Mouse (Mus musculus) liver, embryonic 16.5 days (tissue): ENCODE measurements around the gene Pnn. TPM values are rescaled to one million over a fixed set of nuclear protein-coding genes. Genes with fewer than 3 reads are reported as not detected.
"Not testable (repeated sequence)": the region's sequence is repeated elsewhere in the genome, so short reads cannot be mapped to it uniquely, and the experiment has no call there.

ENCODE experiments used
- ATAC-seq: fragments of 200-750 bp; cut with Nextera tagmentation; 2 replicates; pipeline ENCODE4 v1.8.0; 2017; ENCODE audit warnings: low read depth, mild to moderate bottlenecking, moderate number of reproducible peaks, moderate library complexity
- H3K27ac ChIP-seq: fragments of 300-500 bp; sonication (generic); 2 replicates; pipeline ENCODE4 v1.5.1; 2014; ENCODE audit warnings: mild to moderate bottlenecking, low read length
- H3K27me3 ChIP-seq: fragments of 300-500 bp; sonication (generic); 2 replicates; pipeline ENCODE4 v1.6.1; 2014; ENCODE audit warnings: low read depth, low read length, mixed read lengths; ENCODE audit not compliant: control insufficient read depth, insufficient read depth
- H3K36me3 ChIP-seq: fragments of 300-500 bp; sonication (generic); 2 replicates; pipeline ENCODE4 v1.6.1; 2014; ENCODE audit warnings: mild to moderate bottlenecking; ENCODE audit not compliant: control insufficient read depth, insufficient read depth
- H3K4me1 ChIP-seq: fragments of 300-500 bp; sonication (generic); 2 replicates; pipeline ENCODE4 v1.6.1; 2014; ENCODE audit warnings: low read depth, low read length, mixed read lengths; ENCODE audit not compliant: control insufficient read depth
- H3K4me2 ChIP-seq: fragments of 300-500 bp; sonication (generic); 2 replicates; pipeline ENCODE4 v1.6.1; 2014; ENCODE audit warnings: low read depth, low read length, mixed read lengths
- H3K4me3 ChIP-seq: fragments of 300-500 bp; sonication (generic); 2 replicates; pipeline ENCODE4 v1.5.1; 2014; ENCODE audit warnings: low read depth, mild to moderate bottlenecking, low read length
- H3K9ac ChIP-seq: fragments of 300-500 bp; sonication (generic); 2 replicates; pipeline ENCODE4 v1.6.1; 2014; ENCODE audit warnings: low read depth, low read length
- H3K9me3 ChIP-seq: fragments of 300-500 bp; sonication (generic); replicated peaks from 2 replicates; pipeline ENCODE4 v1.6.1; 2016; ENCODE audit warnings: low read length; ENCODE audit not compliant: control insufficient read depth
- WGBS: fragments of 180-500 bp; shearing (Covaris S2); extraction: QIAGEN DNeasy Blood & Tissue Kit; methylation state at CpG from one replicate; pipeline ENCODE4 v1.1.7; 2014; ENCODE audit not compliant: insufficient replicate concordance; 5-methylcytosine and 5-hydroxymethylcytosine counted together
- polyA plus RNA-seq: library from polyadenylated mRNA; unstranded; fragments of >200 nt; fragmentation: Nextera tagmentation; extraction: Ambion mirVana; gene quantifications from 2 replicates; pipeline ENCODE4 v1.2.1, GENCODE M21; 2015

Gene Pnn
- polyA plus RNA-seq, 1 experiment from 2014 or later, result 25.1 TPM

- Histone ChIP-seq H3K36me3 (peaks cover 5% of the 10 kb centered on the region; the same call in 1 of the 2 replicates), H3K4me1 (peaks cover 18% of the 10 kb centered on the region)
- no peak for ATAC-seq
Observed at GRCm38 (mm10) chr12:59052470-59052869, 14.2 kb upstream of the Pnn start.

GRCm38 (mm10) chr12:59053166-59053565 lies 13.5 kb upstream of the Pnn start:
- no peaks in the 10 kb centered on the region for H3K9me3 ChIP-seq
- peak; percentile 74 for ATAC-seq
- WGBS, result 32% methylated on average over 5 of the region's 5 CpGs
- H3K9ac ChIP-seq, result no peak overlapping the region
- H3K27me3 ChIP-seq, result no peaks in the 10 kb centered on the region
- H3K4me1 ChIP-seq, result peaks cover 18% of the 10 kb centered on the region
- H3K36me3 ChIP-seq, result peaks cover 5% of the 10 kb centered on the region; the same call in 1 of the 2 replicates
- H3K27ac ChIP-seq, result no peak overlapping the region
- H3K4me3 ChIP-seq, result no peak overlapping the region
- no peak overlapping the region for H3K4me2 ChIP-seq

More at GRCm38 (mm10) chr12:59052470-59052869, 14.2 kb upstream of the Pnn start:
- no peaks in the 10 kb centered on the region for H3K9me3 ChIP-seq
- H3K27me3 ChIP-seq, result no peaks in the 10 kb centered on the region
- H3K27ac ChIP-seq, result no peak overlapping the region
- no peak overlapping the region for H3K4me3 ChIP-seq
- no peak overlapping the region for H3K9ac ChIP-seq
- 38% methylated on average over 3 of the region's 3 CpGs for WGBS
- no peak overlapping the region for H3K4me2 ChIP-seq

- Histone ChIP-seq H3K27me3 (no peaks in the 10 kb centered on the region), H3K4me2 (no peak overlapping the region), H3K27ac (no peak overlapping the region), H3K9me3 (no peaks in the 10 kb centered on the region), H3K36me3 (peaks cover 5% of the 10 kb centered on the region; the same call in 1 of the 2 replicates), H3K9ac (no peak overlapping the region), H3K4me1 (peaks cover 18% of the 10 kb centered on the region), H3K4me3 (no peak overlapping the region)
- ATAC-seq, result no peak
Observed at GRCm38 (mm10) chr12:59053976-59054375, 12.7 kb upstream of the Pnn start.

GRCm38 (mm10) chr12:59055196-59055850 lies 11.4 kb upstream of the Pnn start:
- H3K4me1 ChIP-seq, result peaks cover 28% of the 10 kb centered on the region
- ATAC-seq, result no peak
- no peaks in the 10 kb centered on the region; the same call in 1 of the 2 replicates for H3K36me3 ChIP-seq
- no peaks in the 10 kb centered on the region for H3K27me3 ChIP-seq
- no peak overlapping the region for H3K9ac ChIP-seq
- H3K4me3 ChIP-seq, result no peak overlapping the region
- 57% methylated on average over 4 of the region's 4 CpGs for WGBS
- H3K9me3 ChIP-seq, result no peaks in the 10 kb centered on the region
- no peak overlapping the region for H3K27ac ChIP-seq
- H3K4me2 ChIP-seq, result no peak overlapping the region

- H3K27me3 ChIP-seq, result no peaks in the 10 kb centered on the region
- no peak overlapping the region for H3K4me3 ChIP-seq
- H3K36me3 ChIP-seq, result no peaks in the 10 kb centered on the region; the same call in 1 of the 2 replicates
- WGBS, result 89% methylated on average over 11 of the region's 11 CpGs
- H3K4me1 ChIP-seq, result peaks cover 30% of the 10 kb centered on the region
- ATAC-seq, result no peak
- no peak overlapping the region for H3K27ac ChIP-seq
- no peak overlapping the region for H3K9ac ChIP-seq
- H3K4me2 ChIP-seq, result no peak overlapping the region
- no peaks in the 10 kb centered on the region for H3K9me3 ChIP-seq
Observed at GRCm38 (mm10) chr12:59056222-59056621, 10.5 kb upstream of the Pnn start.

GRCm38 (mm10) chr12:59058242-59058641 lies 8.4 kb upstream of the Pnn start:
- not testable (repeated sequence) for H3K27ac ChIP-seq, H3K36me3 ChIP-seq, H3K27me3 ChIP-seq, H3K4me2 ChIP-seq, H3K9me3 ChIP-seq, H3K9ac ChIP-seq, H3K4me3 ChIP-seq, ATAC-seq
- 71% methylated on average over 5 of the region's 5 CpGs for WGBS
- peaks cover 27% of the 10 kb centered on the region for H3K4me1 ChIP-seq

- Histone ChIP-seq H3K27me3 (no peaks in the 10 kb centered on the region), H3K4me3 (peak overlapping the region; percentile 97), H3K27ac (peak overlapping the region; percentile 93), H3K36me3 (no peaks in the 10 kb centered on the region; the same call in 1 of the 2 replicates), H3K4me1 (peaks cover 15% of the 10 kb centered on the region), H3K9me3 (no peaks in the 10 kb centered on the region), H3K4me2 (peak overlapping the region; percentile 88), H3K9ac (peak overlapping the region; percentile 97)
- ATAC-seq, result no peak
- 43% methylated on average over 4 of the region's 4 CpGs for WGBS
Observed at GRCm38 (mm10) chr12:59060322-59060721, 6.4 kb upstream of the Pnn start.

- ATAC-seq, result peak; percentile 95
- peaks cover 18% of the 10 kb centered on the region for H3K4me1 ChIP-seq
- WGBS, result under 1% methylated on average over 42 of the region's 49 CpGs
- peak within 1 kb of the TSS; percentile 93 for H3K27ac ChIP-seq
- no peaks in the 10 kb centered on the region for H3K9me3 ChIP-seq
- H3K27me3 ChIP-seq, result no peaks in the 10 kb centered on the region
- H3K9ac ChIP-seq, result peak within 1 kb of the TSS; percentile 97
- no peaks in the 10 kb centered on the region; the same call in 1 of the 2 replicates for H3K36me3 ChIP-seq
- H3K4me3 ChIP-seq, result peak within 1 kb of the TSS; percentile 97
- peak within 1 kb of the TSS; percentile 88 for H3K4me2 ChIP-seq
Observed at GRCm38 (mm10) chr12:59060993-59061595, 5.6 kb upstream of the Pnn start, which contains the start of gene Trappc6b. TSS of gene Trappc6b (minus strand) at chr12:59061472.

GRCm38 (mm10) chr12:59064837-59065236 lies 1.8 kb upstream of the Pnn start:
- Histone ChIP-seq H3K4me1 (peaks cover 16% of the 10 kb centered on the region), H3K4me3 (no peak overlapping the region), H3K36me3 (peaks cover 15% of the 10 kb centered on the region), H3K27me3 (no peaks in the 10 kb centered on the region), H3K9ac (no peak overlapping the region), H3K9me3 (no peaks in the 10 kb centered on the region), H3K4me2 (no peak overlapping the region), H3K27ac (no peak overlapping the region)
- no peak for ATAC-seq
- 81% methylated on average over 8 of the region's 8 CpGs for WGBS
